Mouse (Mus musculus) R1 (cell line): ENCODE results near the gene Hoxb13.

Experiments
- DNase-seq: peaks from one replicate; pipeline ENCODE4 v3.0.0-alpha.2; 2018; ENCODE audit warnings: low read depth, low spot score

Gene Hoxb13

GRCm38 (mm10) chr11:96189810-96190522, 4.2 kb upstream of the Hoxb13 start:
- DNase-seq: peak; percentile 96

GRCm38 (mm10) chr11:96191132-96191531, 3.0 kb upstream of the Hoxb13 start:
- no peak for DNase-seq

- DNase-seq: no peak
These were observed 240 bp downstream of the Hoxb13 start for GRCm38 (mm10) chr11:96194401-96194710.

GRCm38 (mm10) chr11:96194961-96195640, 985 bp downstream of the Hoxb13 start:
- DNase-seq: no peak

GRCm38 (mm10) chr11:96195769-96196280, 1.7 kb downstream of the Hoxb13 start:
- no peak for DNase-seq

GRCm38 (mm10) chr11:96198642-96199041, 4.5 kb downstream of the Hoxb13 start:
- peak; percentile 50 for DNase-seq

- peak; percentile 59 for DNase-seq
These were observed 5.3 kb downstream of the Hoxb13 start for GRCm38 (mm10) chr11:96199181-96200086.

GRCm38 (mm10) chr11:96200183-96200655, 6.1 kb downstream of the Hoxb13 start:
- no peak for DNase-seq

- DNase-seq: no peak
These were observed 7.6 kb downstream of the Hoxb13 start for GRCm38 (mm10) chr11:96201741-96202140.

GRCm38 (mm10) chr11:96202401-96203081, 8.4 kb downstream of the Hoxb13 start:
- peak; percentile 85 for DNase-seq

GRCm38 (mm10) chr11:96203182-96203788, 9.2 kb downstream of the Hoxb13 start:
- DNase-seq: peak; percentile 80

GRCm38 (mm10) chr11:96203789-96204186, 9.7 kb downstream of the Hoxb13 start:
- DNase-seq: peak; percentile 37

- DNase-seq: no peak
These were observed 10.2 kb downstream of the Hoxb13 start for GRCm38 (mm10) chr11:96204351-96204750.

- no peak for DNase-seq
These were observed 11.5 kb downstream of the Hoxb13 start for GRCm38 (mm10) chr11:96205426-96206131.

- peak; percentile 72 for DNase-seq
These were observed 29.7 kb downstream of the Hoxb13 start for GRCm38 (mm10) chr11:96223813-96224212.

GRCm38 (mm10) chr11:96227676-96228075, 33.6 kb downstream of the Hoxb13 start:
- no peak for DNase-seq

GRCm38 (mm10) chr11:96234906-96235305, 40.8 kb downstream of the Hoxb13 start:
- DNase-seq: peak; percentile 56

- peak; percentile 67 for DNase-seq
These were observed 46.1 kb downstream of the Hoxb13 start for GRCm38 (mm10) chr11:96240211-96240610.
